Mouse (Mus musculus): ENCODE data around the gene Tal1. TPM values are rescaled to one million over a fixed set of nuclear protein-coding genes. Genes with fewer than 3 reads are reported as not detected.

Gene Tal1
- polyA plus RNA-seq, 1 experiment from 2014 or later: 3.4 TPM

- Histone ChIP-seq H3K9ac (ENCODE audit: low read length) (no peak overlapping the region), H3K4me3 (ENCODE audit: low read depth, low read length) (no peak overlapping the region), H3K27me3 (ENCODE audit: control insufficient read depth, insufficient read depth, low read length) (no peaks in the 10 kb centered on the region), H3K27ac (ENCODE audit: low read depth, low read length) (no peak overlapping the region), H3K4me1 (replicated peaks; ENCODE audit: control insufficient read depth, insufficient read depth, low read length) (no peaks in the 10 kb centered on the region), H3K9me3 (ENCODE audit: control insufficient read depth, low read length) (no peaks in the 10 kb centered on the region), H3K4me2 (ENCODE audit: low read depth, low read length, severe bottlenecking) (no peak overlapping the region), H3K36me3 (ENCODE audit: control insufficient read depth, insufficient read depth, low read length) (no peaks in the 10 kb centered on the region)
- 26% methylated on average over 5 of the region's 5 CpGs for WGBS
- DNase-seq (ENCODE audit: low spot score): no peak
- ATAC-seq (replicated peaks; ENCODE audit: low FRiP score): no peak
These were observed 57.0 kb downstream of the Tal1 start for GRCm38 (mm10) chr4:115113266-115113665.

- no peaks in the 10 kb centered on the region for H3K27me3 ChIP-seq (ENCODE audit: control insufficient read depth, insufficient read depth, low read length)
- H3K27ac ChIP-seq (ENCODE audit: low read depth, low read length): no peak overlapping the region
- no peaks in the 10 kb centered on the region for H3K9me3 ChIP-seq (ENCODE audit: control insufficient read depth, low read length)
- H3K4me3 ChIP-seq (ENCODE audit: low read depth, low read length): no peak overlapping the region
- no peak overlapping the region for H3K4me2 ChIP-seq (ENCODE audit: low read depth, low read length, severe bottlenecking)
- H3K4me1 ChIP-seq (replicated peaks; ENCODE audit: control insufficient read depth, insufficient read depth, low read length): no peaks in the 10 kb centered on the region
- WGBS: 84% methylated on average over 3 of the region's 3 CpGs
- H3K9ac ChIP-seq (ENCODE audit: low read length): no peak overlapping the region
- no peaks in the 10 kb centered on the region for H3K36me3 ChIP-seq (ENCODE audit: control insufficient read depth, insufficient read depth, low read length)
- no peak for ATAC-seq (replicated peaks; ENCODE audit: low FRiP score)
- DNase-seq (ENCODE audit: low spot score): no peak
These were observed 63.4 kb downstream of the Tal1 start for GRCm38 (mm10) chr4:115119642-115120041.

- no peak overlapping the region for H3K27ac ChIP-seq (ENCODE audit: low read depth, low read length)
- no peaks in the 10 kb centered on the region for H3K9me3 ChIP-seq (ENCODE audit: control insufficient read depth, low read length)
- no peak overlapping the region for H3K9ac ChIP-seq (ENCODE audit: low read length)
- 89% methylated on average over 2 of the region's 2 CpGs for WGBS
- no peak overlapping the region for H3K4me3 ChIP-seq (ENCODE audit: low read depth, low read length)
- no peaks in the 10 kb centered on the region for H3K36me3 ChIP-seq (ENCODE audit: control insufficient read depth, insufficient read depth, low read length)
- no peaks in the 10 kb centered on the region for H3K4me1 ChIP-seq (replicated peaks; ENCODE audit: control insufficient read depth, insufficient read depth, low read length)
- H3K27me3 ChIP-seq (ENCODE audit: control insufficient read depth, insufficient read depth, low read length): no peaks in the 10 kb centered on the region
- ATAC-seq (replicated peaks; ENCODE audit: low FRiP score): no peak
- H3K4me2 ChIP-seq (ENCODE audit: low read depth, low read length, severe bottlenecking): no peak overlapping the region
- no peak for DNase-seq (ENCODE audit: low spot score)
These were observed 64.9 kb downstream of the Tal1 start for GRCm38 (mm10) chr4:115121162-115121561.

Other genes with a start within 250 kb of the Tal1 start
- gene Gm12830, start 234.7 kb upstream of the Tal1 start, polyA plus RNA-seq (2014; fragmentation: Nextera tagmentation; extraction: Ambion mirVana): not detected in 2 replicates
- 1.1 and 1.6 TPM in 2 replicates for gene Foxd2, start 147.6 kb upstream of the Tal1 start, polyA plus RNA-seq (2014; fragmentation: Nextera tagmentation; extraction: Ambion mirVana)
- gene Foxe3, start 130.4 kb upstream of the Tal1 start, polyA plus RNA-seq (2014; fragmentation: Nextera tagmentation; extraction: Ambion mirVana): 0.29 and 0.32 TPM in 2 replicates
- 115 and 128 TPM in 2 replicates for gene Cmpk1, start 69.2 kb upstream of the Tal1 start, polyA plus RNA-seq (2014; fragmentation: Nextera tagmentation; extraction: Ambion mirVana)
- gene Stil, start 56.3 kb upstream of the Tal1 start, polyA plus RNA-seq (2014; fragmentation: Nextera tagmentation; extraction: Ambion mirVana): 26.0 and 32.2 TPM in 2 replicates
- 13.8 and 16.2 TPM in 2 replicates for gene Pdzk1ip1, start 32.3 kb downstream of the Tal1 start, polyA plus RNA-seq (2014; fragmentation: Nextera tagmentation; extraction: Ambion mirVana)
- 0.31 and 0.47 TPM in 2 replicates for gene Cyp4x1, start 77.9 kb downstream of the Tal1 start, polyA plus RNA-seq (2014; fragmentation: Nextera tagmentation; extraction: Ambion mirVana)
- gene Cyp4a29, start 185.7 kb downstream of the Tal1 start, polyA plus RNA-seq (2014; fragmentation: Nextera tagmentation; extraction: Ambion mirVana): not detected in 2 replicates
- not detected in 2 replicates for gene Cyp4a12a, start 242.6 kb downstream of the Tal1 start, polyA plus RNA-seq (2014; fragmentation: Nextera tagmentation; extraction: Ambion mirVana)

Measured in forebrain, embryonic 11.5 days (tissue).